Mouse (Mus musculus): ENCODE measurements around the gene Adh4.

- TF ChIP-seq POLR2A (IDR thresholded peaks at IDR 0.05; ENCODE audit: extremely low read depth, insufficient read depth, low read length) = no peak
- no peak for TF ChIP-seq CTCF (IDR thresholded peaks at IDR 0.05; ENCODE audit: extremely low read depth, insufficient read depth, low read length)
These were observed 10.4 kb upstream of the Adh4 start for GRCm38 (mm10) chr3:138404872-138405271.
